Mouse (Mus musculus): ENCODE measurements around the gene Sgms1. TPM values are rescaled to one million over a fixed set of nuclear protein-coding genes. Genes with fewer than 3 reads are reported as not detected.

Gene Sgms1
- polyA plus RNA-seq, 1 experiment from 2014 or later = 31.8 TPM

DNA sequence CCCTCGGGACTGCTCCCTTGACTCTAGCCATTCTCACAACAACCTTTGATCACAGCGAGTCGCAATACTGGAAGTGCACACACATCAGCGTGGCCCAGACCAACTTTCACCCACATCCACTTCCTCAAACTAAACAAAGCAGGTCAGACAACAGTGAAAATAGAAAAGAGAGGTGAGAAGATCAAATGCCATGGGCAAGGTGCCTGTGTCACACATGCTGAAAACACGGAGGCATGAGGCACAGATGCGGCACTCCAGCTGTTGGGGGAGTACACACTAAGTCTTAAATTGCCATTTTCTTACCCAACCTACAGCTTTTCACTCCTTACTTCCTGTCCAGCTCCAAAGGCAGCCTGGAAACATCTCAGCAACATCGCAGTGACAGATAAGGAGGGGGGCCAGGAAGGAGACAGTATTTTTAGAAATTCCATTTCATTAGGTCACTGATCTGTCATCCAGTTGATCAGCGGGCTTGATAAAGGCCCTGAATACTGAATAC lies 202.9 kb downstream of the Sgms1 start:
- no peak for ATAC-seq
- H3K4me2 ChIP-seq = no peak overlapping the region; the same call in 1 of the 2 replicates
- no peak overlapping the region for H3K4me3 ChIP-seq
- H3K27me3 ChIP-seq (replicated peaks) = no peaks in the 10 kb centered on the region
- H3K4me1 ChIP-seq = peaks cover 81% of the 10 kb centered on the region
- H3K36me3 ChIP-seq = peaks cover 7% of the 10 kb centered on the region
- H3K9ac ChIP-seq = peak overlapping the region; percentile 17; the same call in 1 of the 2 replicates
- WGBS (ENCODE audit: insufficient replicate concordance) = 19% methylated on average over 8 of the region's 8 CpGs
- H3K9me3 ChIP-seq (replicated peaks) = no peaks in the 10 kb centered on the region
- peak overlapping the region; percentile 61 for H3K27ac ChIP-seq

DNA sequence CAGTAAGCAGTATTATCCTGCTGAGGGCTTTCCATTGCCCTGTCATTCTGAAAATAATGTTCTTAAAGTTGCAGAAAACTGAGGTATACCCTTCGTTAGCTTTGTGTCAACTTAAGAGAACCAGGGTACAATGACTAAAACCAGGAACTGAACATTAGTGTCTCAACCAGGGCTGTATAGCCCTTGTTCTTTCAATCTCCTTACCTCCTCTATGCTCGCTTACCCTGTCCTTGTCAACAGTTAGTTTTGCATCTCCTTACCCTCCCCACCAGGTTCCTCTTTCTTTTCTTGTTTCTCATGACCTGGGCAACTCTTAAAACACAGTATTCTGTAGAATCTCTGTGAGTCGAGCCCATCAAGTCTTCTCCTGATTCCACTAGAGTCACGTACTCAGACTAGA lies 206.5 kb downstream of the Sgms1 start:
- H3K27me3 ChIP-seq (replicated peaks) = no peaks in the 10 kb centered on the region
- ATAC-seq = no peak
- no peak overlapping the region for H3K9ac ChIP-seq
- no peak overlapping the region for H3K4me2 ChIP-seq
- WGBS (ENCODE audit: insufficient replicate concordance) = 64% methylated on average over 4 of the region's 4 CpGs
- H3K9me3 ChIP-seq (replicated peaks) = no peaks in the 10 kb centered on the region
- H3K27ac ChIP-seq = peak overlapping the region; percentile 98
- peaks cover 9% of the 10 kb centered on the region for H3K36me3 ChIP-seq
- H3K4me3 ChIP-seq = no peak overlapping the region
- H3K4me1 ChIP-seq = peaks cover 95% of the 10 kb centered on the region

DNA sequence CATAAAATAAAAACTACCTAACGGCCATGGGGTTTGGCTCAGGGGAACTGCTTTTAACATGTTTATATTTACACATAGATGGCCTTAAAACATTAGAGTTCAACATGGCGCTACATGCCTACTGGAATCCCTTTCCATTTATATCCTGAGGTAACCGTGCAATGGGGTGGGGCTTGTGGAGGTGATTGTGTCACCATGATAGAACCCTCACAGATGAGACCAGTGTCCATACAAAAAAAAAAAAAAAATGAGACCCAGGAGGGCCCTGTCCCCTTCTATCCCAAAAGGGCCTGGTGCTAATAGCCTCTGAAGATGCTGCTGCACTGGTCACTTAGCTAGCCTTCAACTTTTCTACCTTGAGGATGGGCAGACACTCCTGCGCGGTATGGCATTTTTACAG lies 207.0 kb downstream of the Sgms1 start:
- peak overlapping the region; percentile 69; the same call in 1 of the 2 replicates for H3K9ac ChIP-seq
- H3K36me3 ChIP-seq = peaks cover 15% of the 10 kb centered on the region
- H3K4me2 ChIP-seq = peak overlapping the region; percentile 77; the same call in 1 of the 2 replicates
- peak overlapping the region; percentile 98 for H3K27ac ChIP-seq
- H3K27me3 ChIP-seq (replicated peaks) = no peaks in the 10 kb centered on the region
- no peak overlapping the region for H3K4me3 ChIP-seq
- no peaks in the 10 kb centered on the region for H3K9me3 ChIP-seq (replicated peaks)
- no peak for ATAC-seq
- 77% methylated on average over 5 of the region's 5 CpGs for WGBS (ENCODE audit: insufficient replicate concordance)
- peaks cover 91% of the 10 kb centered on the region for H3K4me1 ChIP-seq

DNA sequence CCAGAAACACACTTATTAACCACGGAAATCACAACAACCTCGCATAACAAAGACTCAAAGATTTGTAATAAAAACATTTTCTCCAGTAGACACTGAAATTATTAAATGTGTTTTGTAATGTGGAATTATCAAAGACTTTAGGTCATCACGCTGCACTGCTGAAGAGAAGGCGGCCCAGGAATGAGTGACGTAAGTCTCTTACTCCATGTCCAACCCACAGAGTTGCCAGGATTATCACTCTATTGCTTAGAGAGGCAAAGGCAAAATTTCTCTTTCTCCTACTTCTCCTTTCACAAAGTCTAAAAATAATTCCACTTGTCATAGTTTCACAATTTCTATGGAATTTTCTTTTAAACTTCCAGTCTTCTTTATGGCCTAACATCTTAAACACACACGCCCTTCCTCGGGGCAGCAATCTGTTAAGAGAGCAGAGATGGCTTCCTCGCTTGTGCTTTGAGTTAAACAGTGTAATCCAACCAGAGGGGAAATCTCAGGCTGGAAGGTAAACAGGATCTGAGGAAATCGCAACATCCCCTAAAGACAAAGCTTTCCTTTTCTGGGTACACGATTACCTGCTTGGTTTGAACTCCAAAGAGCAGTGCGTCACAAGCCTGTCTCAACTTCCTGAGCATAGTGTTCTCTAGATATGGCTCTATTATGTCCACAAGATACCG lies 207.7 kb downstream of the Sgms1 start:
- peak overlapping the region; percentile 77 for H3K4me2 ChIP-seq
- H3K36me3 ChIP-seq = peaks cover 15% of the 10 kb centered on the region
- 62% methylated on average over 12 of the region's 12 CpGs for WGBS (ENCODE audit: insufficient replicate concordance)
- H3K9me3 ChIP-seq (replicated peaks) = no peaks in the 10 kb centered on the region
- no peak for ATAC-seq
- peaks cover 88% of the 10 kb centered on the region for H3K4me1 ChIP-seq
- H3K9ac ChIP-seq = peak overlapping the region; percentile 69
- H3K4me3 ChIP-seq = peak overlapping the region; percentile 31
- peak overlapping the region; percentile 98 for H3K27ac ChIP-seq
- no peaks in the 10 kb centered on the region for H3K27me3 ChIP-seq (replicated peaks)

DNA sequence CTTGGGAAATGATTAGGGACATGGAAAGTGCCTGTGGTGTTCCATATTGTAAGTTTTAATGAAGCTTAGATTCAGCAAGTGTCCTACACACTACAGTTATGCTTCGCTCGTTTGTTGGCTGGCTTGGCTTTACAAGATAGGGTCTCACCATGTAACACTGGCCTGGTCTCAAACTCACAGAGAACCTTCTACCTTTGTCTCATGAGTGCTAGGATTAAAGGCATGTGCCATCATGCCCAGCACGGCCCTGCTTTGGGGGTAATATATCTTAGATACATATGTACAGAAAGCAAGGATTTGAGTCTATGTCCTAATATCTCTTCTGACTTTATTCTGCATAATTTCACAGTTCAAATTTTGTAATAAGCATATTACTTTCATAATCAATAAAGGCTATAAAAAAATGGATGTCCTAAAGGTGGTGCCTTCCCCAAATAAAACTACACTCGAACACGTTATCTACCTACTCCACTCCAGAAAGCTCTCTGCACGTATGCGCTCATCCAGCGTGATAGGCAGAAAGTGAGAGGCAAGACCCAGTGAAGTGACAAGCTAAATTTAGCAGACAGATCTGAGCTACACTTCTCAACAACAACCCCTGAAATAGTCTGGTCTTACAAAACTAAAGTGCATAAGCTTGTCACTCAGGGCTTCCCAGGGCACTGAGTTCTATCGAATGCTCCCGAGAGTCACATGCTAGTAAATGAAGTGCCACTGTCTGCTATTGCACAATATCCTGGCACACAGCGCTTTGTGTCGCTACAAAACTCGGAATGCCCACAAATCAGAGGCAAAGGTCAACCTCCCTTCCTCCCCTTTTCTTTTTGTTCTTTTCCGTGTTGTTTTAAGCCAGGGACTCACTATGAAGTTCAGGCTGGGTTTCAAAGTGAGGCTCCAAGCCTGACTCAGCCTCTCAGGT lies 208.5 kb downstream of the Sgms1 start:
- peak overlapping the region; percentile 46 for H3K4me3 ChIP-seq
- H3K27ac ChIP-seq = peak overlapping the region; percentile 98
- peak; percentile 88 for ATAC-seq
- H3K36me3 ChIP-seq = peaks cover 15% of the 10 kb centered on the region
- 24% methylated on average over 14 of the region's 14 CpGs for WGBS (ENCODE audit: insufficient replicate concordance)
- no peaks in the 10 kb centered on the region for H3K9me3 ChIP-seq (replicated peaks)
- peaks cover 89% of the 10 kb centered on the region for H3K4me1 ChIP-seq
- H3K27me3 ChIP-seq (replicated peaks) = no peaks in the 10 kb centered on the region
- H3K4me2 ChIP-seq = peak overlapping the region; percentile 77
- peak overlapping the region; percentile 75 for H3K9ac ChIP-seq

DNA sequence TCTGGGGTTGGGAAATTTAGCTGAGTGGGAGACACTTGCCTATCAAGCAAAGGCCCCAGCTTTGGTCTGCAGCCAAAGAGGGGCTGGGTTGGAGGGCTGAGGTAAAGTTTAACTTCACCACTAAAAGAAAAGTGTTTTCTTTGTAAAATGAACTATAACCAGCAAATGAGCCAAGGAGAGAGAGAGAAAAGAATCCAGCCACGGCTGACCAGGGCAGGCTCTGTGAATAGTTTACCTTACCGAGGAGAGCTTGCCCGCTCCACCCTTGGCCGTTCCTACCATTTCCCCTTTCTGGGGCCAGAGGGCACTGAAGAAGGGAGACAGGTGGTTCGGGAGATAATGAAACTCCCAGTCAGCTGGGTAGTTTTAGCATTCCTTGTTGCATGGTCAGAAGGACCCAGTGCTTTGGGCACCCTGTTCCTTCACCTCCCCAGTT lies 209.5 kb downstream of the Sgms1 start:
- Histone ChIP-seq H3K9ac (peak overlapping the region; percentile 75), H3K4me3 (peak overlapping the region; percentile 46), H3K36me3 (peaks cover 21% of the 10 kb centered on the region), H3K4me2 (peak overlapping the region; percentile 77), H3K27ac (peak overlapping the region; percentile 98), H3K27me3 (replicated peaks) (no peaks in the 10 kb centered on the region), H3K9me3 (replicated peaks) (no peaks in the 10 kb centered on the region), H3K4me1 (peaks cover 91% of the 10 kb centered on the region)
- ATAC-seq = peak; percentile 89
- WGBS (ENCODE audit: insufficient replicate concordance) = 0% methylated on average over 5 of the region's 5 CpGs

DNA sequence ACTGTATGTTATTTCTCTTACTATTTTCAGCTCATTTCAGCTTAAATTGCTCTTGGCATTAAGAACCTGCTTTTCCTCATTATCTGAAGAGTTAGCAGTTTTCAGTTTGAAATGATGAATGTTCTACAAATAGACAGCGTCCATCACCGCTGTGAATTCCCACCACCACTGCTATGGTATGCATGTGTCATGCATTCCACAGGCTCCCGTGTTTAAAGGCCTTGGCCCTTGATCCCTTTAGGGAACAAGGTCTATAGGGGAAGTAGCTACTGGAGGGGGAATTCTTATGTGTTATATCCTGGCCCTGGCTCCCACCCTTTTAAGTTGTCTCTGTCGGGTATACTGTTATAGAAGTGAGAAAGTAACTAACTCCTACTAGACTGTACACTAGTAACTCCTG lies 210.0 kb downstream of the Sgms1 start:
- Histone ChIP-seq H3K4me1 (peaks cover 93% of the 10 kb centered on the region), H3K27me3 (replicated peaks) (no peaks in the 10 kb centered on the region), H3K9me3 (replicated peaks) (no peaks in the 10 kb centered on the region), H3K36me3 (peaks cover 21% of the 10 kb centered on the region), H3K4me3 (peak overlapping the region; percentile 46), H3K9ac (peak overlapping the region; percentile 75), H3K4me2 (peak overlapping the region; percentile 77), H3K27ac (peak overlapping the region; percentile 98)
- 0 out of 2 replicates have a peak, but pooled peaks have one; percentile 2 for ATAC-seq
- WGBS (ENCODE audit: insufficient replicate concordance) = 52% methylated on average over 4 of the region's 4 CpGs

DNA sequence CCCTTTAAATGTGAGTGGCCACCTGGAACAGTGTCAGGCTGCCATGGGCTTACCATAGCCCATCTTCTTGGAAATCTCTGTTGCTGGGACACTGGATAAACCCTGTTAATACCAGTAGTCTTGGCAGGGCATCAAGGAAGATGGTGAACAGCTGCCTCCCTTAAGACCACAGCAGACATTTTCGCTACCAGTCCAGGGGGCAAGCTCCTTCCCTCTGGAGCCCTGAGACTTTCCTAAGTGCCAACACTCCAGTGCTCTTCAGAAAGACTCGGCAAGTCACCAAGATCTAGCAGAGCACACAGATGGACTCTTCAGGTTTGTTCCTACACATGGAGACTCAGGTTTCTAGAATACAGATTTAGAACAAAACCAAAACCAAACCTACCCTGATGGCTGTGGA lies 211.4 kb downstream of the Sgms1 start:
- Histone ChIP-seq H3K9ac (0 out of 2 replicates have a peak overlapping the region, but pooled peaks have one; percentile 17), H3K4me2 (no peak overlapping the region), H3K27ac (peak overlapping the region; percentile 98; the same call in 1 of the 2 replicates), H3K9me3 (replicated peaks) (no peaks in the 10 kb centered on the region), H3K4me3 (no peak overlapping the region), H3K36me3 (peaks cover 17% of the 10 kb centered on the region), H3K27me3 (replicated peaks) (no peaks in the 10 kb centered on the region), H3K4me1 (peaks cover 93% of the 10 kb centered on the region)
- no peak for ATAC-seq
- WGBS (ENCODE audit: insufficient replicate concordance) = 87% methylated on average over 2 of the region's 2 CpGs

DNA sequence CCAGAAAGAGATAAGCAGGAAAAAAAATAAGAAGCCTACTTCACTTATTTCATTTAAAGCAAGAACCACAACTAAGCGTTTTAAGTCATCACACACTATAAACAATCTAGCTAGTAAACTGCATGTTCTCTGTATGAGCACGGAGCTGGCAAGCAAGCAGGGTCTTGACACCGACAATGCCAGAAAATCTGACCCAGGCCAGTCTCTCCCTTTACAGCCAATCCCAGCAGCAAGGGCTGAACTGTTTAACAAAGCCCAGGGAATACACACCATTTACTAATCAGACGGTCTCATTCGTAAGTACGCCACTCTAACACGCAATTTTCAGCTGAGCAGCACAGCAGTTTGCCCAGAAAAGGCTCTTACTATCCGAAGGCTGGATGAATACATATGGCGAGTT lies 213.1 kb downstream of the Sgms1 start:
- 82% methylated on average over 9 of the region's 9 CpGs for WGBS (ENCODE audit: insufficient replicate concordance)
- no peaks in the 10 kb centered on the region for H3K9me3 ChIP-seq (replicated peaks)
- H3K4me1 ChIP-seq = peaks cover 91% of the 10 kb centered on the region
- no peak overlapping the region for H3K4me3 ChIP-seq
- ATAC-seq = no peak
- H3K36me3 ChIP-seq = peaks cover 17% of the 10 kb centered on the region
- H3K9ac ChIP-seq = no peak overlapping the region
- peak overlapping the region; percentile 42; the same call in 1 of the 2 replicates for H3K27ac ChIP-seq
- no peak overlapping the region for H3K4me2 ChIP-seq
- H3K27me3 ChIP-seq (replicated peaks) = no peaks in the 10 kb centered on the region

DNA sequence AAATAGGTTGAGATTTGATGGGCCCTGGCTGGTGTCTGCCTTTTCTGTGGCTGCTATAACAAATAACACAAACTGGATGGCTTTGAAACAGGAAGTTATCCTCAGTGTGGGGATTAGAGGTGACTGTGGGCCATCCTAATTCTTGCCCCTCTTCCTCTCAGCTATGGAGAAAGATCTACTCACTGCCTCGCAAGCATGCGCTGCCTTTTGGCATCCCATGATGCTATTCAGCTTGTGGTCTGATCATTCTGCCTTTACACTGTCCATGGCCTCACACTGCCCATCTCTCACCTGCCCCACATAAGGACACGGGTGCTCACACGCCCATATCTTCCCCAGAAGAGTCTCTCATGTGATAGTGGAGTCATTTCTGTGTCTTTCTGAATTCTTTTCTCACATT lies 213.5 kb downstream of the Sgms1 start:
- no peak overlapping the region for H3K9ac ChIP-seq
- no peak overlapping the region for H3K4me2 ChIP-seq
- 68% methylated on average over 4 of the region's 4 CpGs for WGBS (ENCODE audit: insufficient replicate concordance)
- no peaks in the 10 kb centered on the region for H3K27me3 ChIP-seq (replicated peaks)
- H3K9me3 ChIP-seq (replicated peaks) = no peaks in the 10 kb centered on the region
- peaks cover 86% of the 10 kb centered on the region for H3K4me1 ChIP-seq
- peak overlapping the region; percentile 42; the same call in 1 of the 2 replicates for H3K27ac ChIP-seq
- ATAC-seq = no peak
- H3K4me3 ChIP-seq = no peak overlapping the region
- peaks cover 17% of the 10 kb centered on the region for H3K36me3 ChIP-seq

DNA sequence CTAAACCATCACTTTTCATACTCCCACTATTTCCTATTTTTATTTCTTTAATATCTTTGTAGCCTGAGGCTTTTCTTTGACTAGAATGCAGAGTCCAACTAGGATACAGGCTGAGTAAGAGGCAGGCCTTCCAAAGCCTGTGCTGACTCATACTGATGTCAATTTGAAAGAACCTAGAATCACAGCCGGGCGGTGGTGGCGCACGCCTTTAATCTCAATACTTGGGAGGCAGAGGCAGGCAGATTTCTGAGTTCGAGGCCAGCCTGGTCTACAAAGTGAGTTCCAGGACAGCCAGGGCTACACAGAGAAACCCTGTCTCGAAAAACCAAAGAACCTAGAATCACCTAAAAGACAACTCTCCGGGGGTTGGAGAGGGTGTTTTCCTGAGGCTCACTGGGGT lies 214.5 kb downstream of the Sgms1 start:
- Histone ChIP-seq H3K4me1 (peaks cover 78% of the 10 kb centered on the region), H3K9ac (no peak overlapping the region), H3K27me3 (replicated peaks) (no peaks in the 10 kb centered on the region), H3K4me2 (no peak overlapping the region), H3K27ac (peak overlapping the region; percentile 65), H3K36me3 (peaks cover 17% of the 10 kb centered on the region), H3K9me3 (replicated peaks) (no peaks in the 10 kb centered on the region), H3K4me3 (no peak overlapping the region)
- 76% methylated on average over 7 of the region's 7 CpGs for WGBS (ENCODE audit: insufficient replicate concordance)
- ATAC-seq = no peak

DNA sequence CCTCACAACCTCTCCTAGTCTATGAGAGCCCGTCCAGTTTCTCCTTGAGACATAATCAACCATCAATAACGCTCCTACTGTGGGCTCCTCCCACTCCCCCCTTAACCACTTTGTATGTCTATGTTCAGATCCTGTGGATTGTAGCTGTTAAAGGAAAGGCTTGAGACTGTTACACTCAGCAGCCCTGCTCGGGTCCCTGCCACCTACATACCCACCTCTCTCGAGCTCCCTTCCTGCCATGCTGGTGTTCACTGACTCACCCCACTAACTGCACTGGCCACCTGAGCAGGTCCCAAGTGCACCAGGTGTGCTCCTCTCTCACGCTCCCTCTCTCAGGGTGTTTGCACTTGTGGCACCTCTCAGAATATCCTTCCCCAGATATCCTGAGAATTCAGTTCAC lies 215.0 kb downstream of the Sgms1 start:
- H3K4me1 ChIP-seq = peaks cover 78% of the 10 kb centered on the region

More for the DNA sequence above, 215.0 kb downstream of the Sgms1 start:
- Histone ChIP-seq H3K9me3 (replicated peaks) (no peaks in the 10 kb centered on the region), H3K36me3 (peaks cover 17% of the 10 kb centered on the region), H3K4me2 (no peak overlapping the region), H3K27ac (peak overlapping the region; percentile 65), H3K27me3 (replicated peaks) (no peaks in the 10 kb centered on the region), H3K4me3 (no peak overlapping the region), H3K9ac (no peak overlapping the region)
- WGBS (ENCODE audit: insufficient replicate concordance) = 61% methylated on average over 5 of the region's 5 CpGs
- no peak for ATAC-seq

Measured in liver, embryonic 12.5 days (tissue).